Mouse (Mus musculus) kidney, embryonic 15.5 days (tissue): ENCODE data around the gene Cabp1. TPM values are rescaled to one million over a fixed set of nuclear protein-coding genes. Genes with fewer than 3 reads are reported as not detected.
A peak's percentile ranks its signal among the peaks of the same experiment; 100 is the strongest.
"Not testable (repeated sequence)": the region's sequence is repeated elsewhere in the genome, so short reads cannot be mapped to it uniquely, and the experiment has no call there.

Experiments
- ATAC-seq: fragments of 200-750 bp; cut with Nextera tagmentation; replicated peaks from 2 replicates; pipeline ENCODE4 v1.8.0; 2017; ENCODE audit warnings: moderate TSS enrichment; ENCODE audit not compliant: low FRiP score
- H3K27ac ChIP-seq: fragments of 300-500 bp; sonication (generic); 2 replicates; pipeline ENCODE4 v1.5.1; 2015; ENCODE audit warnings: mild to moderate bottlenecking, inconsistent platforms
- H3K27me3 ChIP-seq: fragments of 300-500 bp; sonication (generic); 2 replicates; pipeline ENCODE4 v1.6.1; 2015; ENCODE audit warnings: inconsistent platforms
- H3K36me3 ChIP-seq: fragments of 300-500 bp; sonication (generic); 2 replicates; pipeline ENCODE4 v1.6.1; 2015; ENCODE audit warnings: inconsistent platforms
- H3K4me1 ChIP-seq: fragments of 300-500 bp; sonication (generic); 2 replicates; pipeline ENCODE4 v1.6.1; 2015; ENCODE audit warnings: inconsistent platforms
- H3K4me2 ChIP-seq: fragments of 300-500 bp; sonication (generic); 2 replicates; pipeline ENCODE4 v1.6.1; 2015; ENCODE audit warnings: moderate library complexity, mild to moderate bottlenecking, inconsistent platforms
- H3K4me3 ChIP-seq: fragments of 300-500 bp; sonication (generic); replicated peaks from 2 replicates; pipeline ENCODE4 v1.5.1; 2015; ENCODE audit warnings: mild to moderate bottlenecking, inconsistent platforms
- H3K9ac ChIP-seq: fragments of 300-500 bp; sonication (generic); 2 replicates; pipeline ENCODE4 v1.6.1; 2015; ENCODE audit warnings: mild to moderate bottlenecking, inconsistent platforms
- H3K9me3 ChIP-seq: fragments of 300-500 bp; sonication (generic); replicated peaks from 2 replicates; pipeline ENCODE4 v1.6.1; 2016; ENCODE audit warnings: inconsistent platforms
- WGBS: fragments of 180-500 bp; shearing (Covaris S2); methylation state at CpG from one replicate; pipeline ENCODE4 v1.1.7; 2015; ENCODE audit warnings: mixed read lengths; 5-methylcytosine and 5-hydroxymethylcytosine counted together
- polyA plus RNA-seq: library from polyadenylated mRNA; unstranded; fragments of >200 nt; fragmentation: Nextera tagmentation; extraction: Ambion mirVana; gene quantifications from 2 replicates; pipeline ENCODE4 v1.2.1, GENCODE M21; 2015

The Cabp1 gene
- polyA plus RNA-seq, 1 experiment from 2014 or later = 1.7 TPM

GRCm38 (mm10) chr5:115156401-115156800 is 37.8 kb downstream of the Cabp1 start:
- Histone ChIP-seq H3K27ac (0 out of 2 replicates have a peak overlapping the region, but pooled peaks have one; percentile 92), H3K4me1 (peaks cover 82% of the 10 kb centered on the region), H3K9ac (peak overlapping the region; percentile 94), H3K4me3 (peak overlapping the region; percentile 91), H3K4me2 (peak overlapping the region; percentile 81), H3K9me3 (no peaks in the 10 kb centered on the region), H3K36me3 (peaks cover 14% of the 10 kb centered on the region; the same call in 1 of the 2 replicates), H3K27me3 (no peaks in the 10 kb centered on the region)
- ATAC-seq = no peak
- 47% methylated on average over 7 of the region's 7 CpGs for whole genome bisulfite sequencing

- H3K27me3 ChIP-seq = no peaks in the 10 kb centered on the region
- peaks cover 16% of the 10 kb centered on the region for H3K36me3 ChIP-seq
- WGBS = 36% methylated on average over 5 of the region's 5 CpGs
- H3K4me1 ChIP-seq = peaks cover 82% of the 10 kb centered on the region
- no peaks in the 10 kb centered on the region for H3K9me3 ChIP-seq
- peak overlapping the region; percentile 28; the same call in 1 of the 2 replicates for H3K27ac ChIP-seq
- ATAC-seq = no peak
- H3K4me3 ChIP-seq = peak overlapping the region; percentile 91
- peak overlapping the region; percentile 81 for H3K4me2 ChIP-seq
- H3K9ac ChIP-seq = peak overlapping the region; percentile 94
Measured at GRCm38 (mm10) chr5:115155831-115156230, 38.4 kb downstream of the Cabp1 start.

GRCm38 (mm10) chr5:115155156-115155631 is 39.0 kb downstream of the Cabp1 start:
- peaks cover 22% of the 10 kb centered on the region for H3K36me3 ChIP-seq
- no peak for ATAC-seq
- 58% methylated on average over 13 of the region's 13 CpGs for WGBS
- peak overlapping the region; percentile 94 for H3K9ac ChIP-seq
- no peaks in the 10 kb centered on the region for H3K9me3 ChIP-seq
- peak overlapping the region; percentile 81 for H3K4me2 ChIP-seq
- H3K27ac ChIP-seq = 0 out of 2 replicates have a peak overlapping the region, but pooled peaks have one; percentile 28
- H3K4me3 ChIP-seq = peak overlapping the region; percentile 91
- no peaks in the 10 kb centered on the region for H3K27me3 ChIP-seq
- H3K4me1 ChIP-seq = peaks cover 83% of the 10 kb centered on the region

- H3K4me1 ChIP-seq = peaks cover 85% of the 10 kb centered on the region
- no peaks in the 10 kb centered on the region for H3K27me3 ChIP-seq
- WGBS = 17% methylated on average over 8 of the region's 8 CpGs
- H3K4me2 ChIP-seq = peak overlapping the region; percentile 15
- peaks cover 50% of the 10 kb centered on the region for H3K36me3 ChIP-seq
- H3K9ac ChIP-seq = 0 out of 2 replicates have a peak overlapping the region, but pooled peaks have one; percentile 11
- peak overlapping the region; percentile 0; the same call in 1 of the 2 replicates for H3K4me3 ChIP-seq
- no peak for ATAC-seq
- H3K27ac ChIP-seq = peak overlapping the region; percentile 89
- no peaks in the 10 kb centered on the region for H3K9me3 ChIP-seq
Measured at GRCm38 (mm10) chr5:115152132-115152956, 41.8 kb downstream of the Cabp1 start.

GRCm38 (mm10) chr5:115151457-115151856 is 42.7 kb downstream of the Cabp1 start:
- Histone ChIP-seq H3K4me1 (peaks cover 82% of the 10 kb centered on the region), H3K27ac (peak overlapping the region; percentile 89), H3K9ac (no peak overlapping the region), H3K9me3 (no peaks in the 10 kb centered on the region), H3K4me3 (no peak overlapping the region), H3K27me3 (no peaks in the 10 kb centered on the region), H3K4me2 (peak overlapping the region; percentile 15), H3K36me3 (peaks cover 58% of the 10 kb centered on the region)
- 49% methylated on average over 13 of the region's 13 CpGs for WGBS
- ATAC-seq = peak; percentile 74

- H3K4me3 ChIP-seq = no peak overlapping the region
- WGBS = 36% methylated on average over 5 of the region's 5 CpGs
- no peak for ATAC-seq
- no peaks in the 10 kb centered on the region for H3K27me3 ChIP-seq
- H3K4me1 ChIP-seq = peaks cover 82% of the 10 kb centered on the region
- H3K9me3 ChIP-seq = no peaks in the 10 kb centered on the region
- H3K9ac ChIP-seq = no peak overlapping the region
- H3K4me2 ChIP-seq = peak overlapping the region; percentile 15; the same call in 1 of the 2 replicates
- peaks cover 63% of the 10 kb centered on the region for H3K36me3 ChIP-seq
- H3K27ac ChIP-seq = peak overlapping the region; percentile 89
Measured at GRCm38 (mm10) chr5:115150991-115151390, 43.2 kb downstream of the Cabp1 start.

- Histone ChIP-seq H3K36me3 (peaks cover 73% of the 10 kb centered on the region), H3K27ac (0 out of 2 replicates have a peak overlapping the region, but pooled peaks have one; percentile 89), H3K27me3 (no peaks in the 10 kb centered on the region), H3K4me2 (no peak overlapping the region), H3K4me1 (peaks cover 82% of the 10 kb centered on the region), H3K9ac (no peak overlapping the region), H3K4me3 (no peak overlapping the region), H3K9me3 (no peaks in the 10 kb centered on the region)
- no peak for ATAC-seq
- 89% methylated on average over 14 of the region's 14 CpGs for WGBS
Measured at GRCm38 (mm10) chr5:115149675-115150459, 44.3 kb downstream of the Cabp1 start.

- H3K4me3 ChIP-seq, H3K27me3 ChIP-seq, H3K9ac ChIP-seq, H3K9me3 ChIP-seq, H3K27ac ChIP-seq, H3K4me2 ChIP-seq, ATAC-seq: not testable (repeated sequence)
- Histone ChIP-seq H3K4me1 (peaks cover 81% of the 10 kb centered on the region), H3K36me3 (peaks cover 80% of the 10 kb centered on the region)
- WGBS = no CpG with 5 or more reads among the region's 1 CpGs
Measured at GRCm38 (mm10) chr5:115148872-115149271, 45.3 kb downstream of the Cabp1 start.

- no peak overlapping the region for H3K9ac ChIP-seq
- no peak overlapping the region for H3K4me2 ChIP-seq
- H3K36me3 ChIP-seq = peaks cover 80% of the 10 kb centered on the region
- no peaks in the 10 kb centered on the region for H3K9me3 ChIP-seq
- WGBS = 90% methylated on average over 8 of the region's 8 CpGs
- no peak overlapping the region for H3K4me3 ChIP-seq
- ATAC-seq = no peak
- 0 out of 2 replicates have a peak overlapping the region, but pooled peaks have one; percentile 52 for H3K27ac ChIP-seq
- peaks cover 79% of the 10 kb centered on the region for H3K4me1 ChIP-seq
- no peaks in the 10 kb centered on the region for H3K27me3 ChIP-seq
Measured at GRCm38 (mm10) chr5:115148378-115148777, 45.8 kb downstream of the Cabp1 start.

- WGBS = 71% methylated on average over 3 of the region's 3 CpGs
- no peak overlapping the region for H3K9ac ChIP-seq
- no peak overlapping the region for H3K4me2 ChIP-seq
- H3K27ac ChIP-seq = no peak overlapping the region
- no peaks in the 10 kb centered on the region for H3K9me3 ChIP-seq
- H3K27me3 ChIP-seq = no peaks in the 10 kb centered on the region
- no peak for ATAC-seq
- peaks cover 83% of the 10 kb centered on the region for H3K36me3 ChIP-seq
- no peak overlapping the region for H3K4me3 ChIP-seq
- peaks cover 69% of the 10 kb centered on the region for H3K4me1 ChIP-seq
Measured at GRCm38 (mm10) chr5:115147388-115147787, 46.8 kb downstream of the Cabp1 start.

- H3K36me3 ChIP-seq = peaks cover 83% of the 10 kb centered on the region
- no peaks in the 10 kb centered on the region for H3K9me3 ChIP-seq
- no peak for ATAC-seq
- H3K4me2 ChIP-seq = no peak overlapping the region
- no peak overlapping the region for H3K4me3 ChIP-seq
- H3K27ac ChIP-seq = no peak overlapping the region
- no peaks in the 10 kb centered on the region for H3K27me3 ChIP-seq
- H3K4me1 ChIP-seq = peaks cover 63% of the 10 kb centered on the region
- H3K9ac ChIP-seq = no peak overlapping the region
Measured at GRCm38 (mm10) chr5:115146747-115147130, 47.4 kb downstream of the Cabp1 start.
